Mouse (Mus musculus): ENCODE data around the gene Jarid2.
"Not testable (repeated sequence)": the region's sequence is repeated elsewhere in the genome, so short reads cannot be mapped to it uniquely, and the experiment has no call there.

The Jarid2 gene

DNA sequence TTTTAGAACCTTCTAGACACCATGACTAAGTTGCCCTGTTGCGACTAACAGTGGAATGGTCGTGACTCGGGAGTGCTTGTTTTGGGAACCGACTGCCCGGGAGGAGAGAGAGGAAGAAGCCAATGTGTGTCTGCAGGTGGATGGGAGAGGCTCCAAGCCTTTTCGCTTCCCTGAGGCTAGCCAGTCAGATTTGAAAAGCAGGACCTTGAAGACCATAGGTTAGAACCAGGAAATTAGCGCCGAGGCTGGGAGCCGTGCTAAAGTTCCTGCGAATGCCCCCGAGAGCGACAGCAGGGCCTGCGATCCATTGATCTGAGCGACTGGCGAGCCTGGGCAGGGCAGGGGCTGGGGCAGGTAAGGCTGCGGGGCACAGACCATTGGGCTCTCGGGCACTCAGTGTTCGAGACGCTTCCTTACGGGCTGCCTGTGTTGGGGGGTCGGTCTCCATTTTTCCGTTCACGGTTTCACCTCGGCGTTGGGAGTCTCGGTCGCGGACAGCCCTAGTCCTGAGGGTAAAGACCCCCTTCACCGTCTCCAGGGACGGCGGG, at the start of gene Jarid2:
Gene Jarid2, plus strand, starts transcription at position 51 of the 548 bp plus-strand sequence.
- DNase-seq (ENCODE audit: low read depth) = no peak

DNA sequence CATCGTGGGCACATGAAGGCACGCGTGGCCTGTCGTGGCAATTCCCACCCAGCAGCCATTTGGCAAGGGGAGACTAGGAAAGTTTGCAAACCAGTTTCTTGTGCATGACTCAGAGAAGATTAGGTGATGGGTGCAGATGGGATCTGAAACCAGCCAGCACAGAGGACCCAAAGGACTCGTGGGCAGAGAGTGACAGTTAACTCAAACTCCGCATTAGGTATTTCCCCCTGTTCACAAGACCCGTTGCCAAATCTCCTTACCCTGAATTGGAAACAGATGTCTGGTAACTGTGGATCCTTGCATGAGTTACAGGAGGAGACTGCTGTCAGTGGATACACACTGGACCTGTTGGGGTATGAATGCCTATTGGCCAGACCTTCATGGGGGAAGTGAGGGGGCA, 48.2 kb upstream of the Jarid2 start:
- no peak for DNase-seq (ENCODE audit: low read depth)

GRCm38 (mm10) chr13:44688140-44688539, 41.1 kb upstream of the Jarid2 start:
- DNase-seq (ENCODE audit: low read depth) = no peak

GRCm38 (mm10) chr13:44697628-44698027, 31.6 kb upstream of the Jarid2 start:
- DNase-seq (ENCODE audit: low read depth) = no peak

DNA sequence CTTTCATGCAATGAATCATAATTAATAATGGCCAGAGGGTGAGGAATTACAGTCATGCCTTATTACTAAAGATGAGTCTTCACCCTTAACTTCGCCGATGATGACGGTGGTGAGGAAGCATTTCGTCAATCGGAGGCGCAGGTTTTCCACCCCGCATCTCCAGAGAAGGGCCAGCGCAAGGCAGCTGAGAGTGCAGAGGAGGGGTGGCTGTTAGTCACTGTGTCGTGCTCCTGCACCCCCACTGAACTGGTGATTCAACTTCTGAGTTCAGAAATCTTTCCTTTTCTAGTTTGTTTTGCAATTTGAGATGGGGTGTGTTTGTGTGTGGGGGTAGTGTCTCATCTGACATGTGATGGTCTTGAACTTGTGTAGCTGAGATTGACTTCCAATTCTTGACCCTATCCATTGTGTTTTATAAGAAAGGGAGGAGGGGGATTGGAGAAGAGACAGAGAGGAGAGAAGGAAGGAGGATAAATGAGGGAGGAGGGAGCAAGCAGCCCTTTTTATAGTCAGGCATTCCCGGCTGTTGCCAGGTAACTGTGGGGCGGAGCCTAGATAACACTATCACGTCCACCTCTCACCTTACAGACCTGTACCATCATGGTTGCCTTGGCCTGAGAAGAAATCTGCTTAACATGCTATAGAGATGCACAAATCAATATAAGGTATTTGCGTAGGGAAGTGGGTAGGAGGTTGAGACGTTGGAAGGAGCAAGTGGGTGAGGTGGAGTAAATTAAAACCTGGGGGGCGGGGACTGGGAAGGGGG, 25.1 kb upstream of the Jarid2 start:
- DNase-seq (ENCODE audit: low read depth) = no peak

- DNase-seq (ENCODE audit: low read depth) = no peak
Observed at GRCm38 (mm10) chr13:44705031-44705742, 24.1 kb upstream of the Jarid2 start.

DNA sequence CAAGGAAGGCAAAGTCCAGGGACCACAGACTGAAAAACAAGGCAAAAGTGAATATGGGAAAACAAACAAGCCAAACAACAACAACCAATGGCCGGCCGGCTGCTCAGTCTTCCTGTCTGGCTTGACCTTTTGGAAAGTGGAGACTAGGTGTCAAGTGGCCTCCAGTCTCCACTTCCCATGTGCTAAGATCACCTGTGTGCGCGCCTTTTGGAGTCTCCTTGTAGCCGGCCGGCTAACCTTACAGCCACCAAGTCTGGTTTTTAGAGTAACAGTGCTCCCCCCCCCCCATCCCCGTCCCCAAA, 23.6 kb upstream of the Jarid2 start:
- no peak for DNase-seq (ENCODE audit: low read depth)

GRCm38 (mm10) chr13:44706206-44706915, 22.9 kb upstream of the Jarid2 start:
- DNase-seq (ENCODE audit: low read depth) = no peak

GRCm38 (mm10) chr13:44707176-44707575, 22.1 kb upstream of the Jarid2 start:
- no peak for DNase-seq (ENCODE audit: low read depth)

- no peak for DNase-seq (ENCODE audit: low read depth)
Observed at GRCm38 (mm10) chr13:44708336-44709017, 20.8 kb upstream of the Jarid2 start.

DNA sequence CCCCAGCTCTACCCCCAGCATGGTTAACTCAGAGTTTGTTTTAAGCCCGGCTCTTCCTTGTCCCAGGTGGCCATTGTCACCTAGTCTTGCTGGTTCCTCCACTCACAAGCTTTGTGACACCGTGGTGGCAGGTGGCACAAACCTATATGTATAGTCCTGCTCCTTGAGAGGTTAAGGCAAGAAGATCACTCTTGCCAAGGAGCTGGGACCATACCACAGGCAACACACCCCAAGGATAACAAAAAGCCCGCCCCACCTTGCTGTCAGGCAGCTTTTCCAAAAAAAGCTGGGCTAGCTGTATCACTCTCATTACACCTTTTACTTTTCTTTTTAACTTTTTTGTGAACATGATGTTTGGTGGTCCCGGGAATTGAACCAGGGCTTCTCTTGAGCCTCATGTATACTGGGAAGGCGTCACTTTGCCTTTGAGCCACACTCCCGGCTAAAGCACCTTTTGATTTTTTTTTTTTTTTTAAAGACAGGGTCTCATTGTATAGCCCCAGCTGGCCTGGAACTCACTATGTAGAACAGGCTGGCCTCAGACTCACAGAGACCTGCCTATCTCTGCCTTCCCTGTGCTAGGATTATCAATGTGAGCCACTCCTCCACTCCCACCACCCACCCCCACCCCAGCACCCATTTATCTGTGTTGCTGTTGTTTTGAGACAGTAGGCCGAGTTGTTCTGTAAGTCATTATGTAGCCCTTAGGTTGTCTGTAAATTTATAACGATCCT, 19.4 kb upstream of the Jarid2 start:
- DNase-seq (ENCODE audit: low read depth) = no peak

- DNase-seq (ENCODE audit: low read depth) = no peak
Observed at GRCm38 (mm10) chr13:44711062-44711461, 18.2 kb upstream of the Jarid2 start.

DNA sequence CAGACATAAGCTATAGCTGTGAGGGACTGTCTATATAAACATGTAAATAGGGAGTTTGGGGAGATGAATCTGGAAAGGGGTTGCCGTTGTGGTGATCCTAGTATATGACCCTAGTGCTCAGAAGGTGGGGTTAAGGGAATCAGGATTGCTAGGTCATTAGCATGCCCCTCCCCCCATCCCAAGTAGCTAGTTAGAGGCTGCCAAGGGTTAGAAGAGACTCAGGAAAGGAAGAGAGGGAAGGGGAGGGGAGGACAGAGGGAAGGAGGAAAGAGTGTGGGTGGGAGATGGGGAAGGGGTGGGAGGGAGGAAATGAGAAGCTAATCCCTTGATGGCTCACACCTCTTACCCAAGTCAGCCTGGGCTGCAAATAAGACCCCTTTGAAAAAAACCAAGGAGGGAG, 17.4 kb upstream of the Jarid2 start:
- DNase-seq (ENCODE audit: low read depth) = no peak

DNA sequence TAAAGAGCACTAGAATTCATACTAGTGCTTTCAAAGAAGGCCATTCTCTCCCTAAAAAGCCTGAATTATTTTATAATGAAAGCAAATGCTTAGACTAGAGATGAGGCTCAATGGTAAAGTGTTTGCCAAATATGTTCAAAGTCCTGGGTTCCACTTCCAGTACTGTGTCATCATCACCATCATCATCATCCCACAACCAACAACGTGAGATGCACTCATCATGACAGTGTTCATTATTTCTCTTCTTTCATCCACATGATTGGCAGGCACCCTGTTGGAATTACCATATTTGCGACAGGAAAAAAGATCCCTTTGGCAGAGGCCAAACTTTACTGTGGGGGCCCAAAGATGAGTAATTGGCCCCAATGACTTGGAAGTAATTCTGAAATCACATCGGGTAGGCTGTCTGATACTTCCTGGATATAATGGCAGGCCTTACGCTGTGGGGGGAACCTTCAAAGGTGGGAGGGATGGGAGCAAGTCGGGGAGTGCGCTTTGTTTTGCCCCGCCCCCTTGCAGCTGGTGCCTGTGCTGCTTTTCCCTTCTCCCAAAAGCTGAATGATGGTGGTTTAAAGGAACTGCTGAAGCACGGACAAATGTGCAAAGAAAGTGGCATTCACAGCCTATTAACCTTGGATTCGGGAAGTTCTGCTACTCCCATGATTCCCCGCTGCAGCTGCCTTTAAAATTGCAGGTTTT, 13.9 kb upstream of the Jarid2 start:
- no peak for DNase-seq (ENCODE audit: low read depth)

- no peak for DNase-seq (ENCODE audit: low read depth)
Observed at GRCm38 (mm10) chr13:44717838-44718237, 11.4 kb upstream of the Jarid2 start.

DNA sequence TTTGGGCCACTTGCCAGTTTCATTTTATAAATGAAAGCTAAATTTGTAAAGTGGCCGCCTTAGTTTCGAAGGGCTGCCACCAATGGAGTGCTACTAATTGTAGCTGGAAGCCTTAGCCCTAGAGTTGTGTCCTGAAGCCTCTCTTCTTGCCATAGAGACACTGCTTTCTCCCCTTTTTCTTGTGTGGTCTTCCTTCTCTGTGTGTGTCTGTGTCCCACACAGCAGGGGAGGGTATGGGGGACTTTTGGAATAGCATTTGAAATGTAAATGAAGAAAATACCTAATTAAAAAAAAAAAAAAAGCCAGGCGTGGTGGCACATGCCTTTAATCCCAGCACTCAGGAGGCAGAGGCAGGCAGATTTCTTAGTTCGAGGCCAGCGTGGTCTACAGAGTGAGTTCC, 10.8 kb upstream of the Jarid2 start:
- not testable (repeated sequence) for DNase-seq (ENCODE audit: low read depth)

DNA sequence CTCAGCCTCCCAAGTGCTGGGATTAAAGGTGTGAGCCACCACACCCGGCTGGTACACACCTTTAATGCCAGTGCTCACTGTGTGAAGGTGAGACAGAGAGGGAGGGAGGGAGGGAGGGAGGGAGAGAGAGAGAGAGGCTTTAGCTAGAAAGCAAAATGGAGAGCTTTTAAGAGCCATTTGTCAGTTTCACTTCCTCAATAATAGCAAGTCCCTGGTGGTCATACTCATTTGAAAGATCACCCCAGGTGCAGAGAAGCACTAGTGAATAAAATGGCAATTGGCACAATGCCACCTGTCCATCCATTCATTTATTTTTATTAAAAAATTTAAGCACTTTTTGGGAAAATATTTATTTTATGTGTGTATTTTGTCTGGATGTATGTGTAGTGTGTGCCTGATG, 9.2 kb upstream of the Jarid2 start:
- DNase-seq (ENCODE audit: low read depth) = no peak

GRCm38 (mm10) chr13:44721891-44722547, 7.3 kb upstream of the Jarid2 start:
- no peak for DNase-seq (ENCODE audit: low read depth)

GRCm38 (mm10) chr13:44723522-44723921, 5.8 kb upstream of the Jarid2 start:
- DNase-seq (ENCODE audit: low read depth) = not testable (repeated sequence)

GRCm38 (mm10) chr13:44728145-44728880, 961 bp upstream of the Jarid2 start:
- no peak for DNase-seq (ENCODE audit: low read depth)

Data from fibroblast of lung, adult 2 months (primary cell).